Mouse (Mus musculus) MEL (cell line): Measurements from ENCODE around the gene Nfat5. TPM values are rescaled to one million over a fixed set of nuclear protein-coding genes. Genes with fewer than 3 reads are reported as not detected.

Source experiments
- DNase-seq: peaks from one replicate; pipeline ENCODE4 v3.0.0; 2011; ENCODE audit warnings: low read depth, low spot score
- H3K27ac ChIP-seq: 2 replicates; pipeline ENCODE4 v1.5.1; 2012; ENCODE audit warnings: low read depth, mild to moderate bottlenecking, control low read depth, low read length, moderate library complexity; ENCODE audit not compliant: control insufficient read depth
- H3K27me3 ChIP-seq, 2 experiments: fragments of 150-350 bp in 1 of 2; sonication (generic) in 1 of 2; 2 replicates each; pipeline ENCODE4 v1.6.1; 2012; ENCODE audit warnings: low read length in 2 of 2, mild to moderate bottlenecking in 2 of 2, improper control_type of control experiment in 1 of 2, moderate library complexity in 1 of 2; ENCODE audit not compliant: insufficient read depth in 2 of 2, control insufficient read depth in 1 of 2
- H3K36me3 ChIP-seq, 2 experiments: 2 replicates each; pipeline ENCODE4 v1.6.1; 2012 to 2014; ENCODE audit warnings: low read length in 2 of 2, improper control_type of control experiment in 1 of 2, inconsistent platforms in 1 of 2, mild to moderate bottlenecking in 1 of 2; ENCODE audit not compliant: insufficient read depth in 2 of 2, control insufficient read depth in 1 of 2
- H3K4me1 ChIP-seq, 2 experiments: fragments of 150-350 bp in 1 of 2; sonication (generic) in 1 of 2; 2 replicates each; pipeline ENCODE4 v1.6.1; 2012; ENCODE audit warnings: low read length in 2 of 2, improper control_type of control experiment in 1 of 2, mild to moderate bottlenecking in 1 of 2; ENCODE audit not compliant: insufficient read depth in 2 of 2, control insufficient read depth in 1 of 2
- H3K4me3 ChIP-seq, 2 experiments: fragments of 150-350 bp in 1 of 2; sonication (generic) in 1 of 2; 2 replicates each; pipeline ENCODE4 v1.5.1; 2012; ENCODE audit warnings: low read depth in 2 of 2, low read length in 2 of 2, mild to moderate bottlenecking in 2 of 2, moderate library complexity in 2 of 2, control low read depth in 1 of 2, improper control_type of control experiment in 1 of 2; ENCODE audit not compliant: control insufficient read depth in 1 of 2, insufficient read depth in 1 of 2
- H3K79me2 ChIP-seq: 2 replicates; pipeline ENCODE4 v1.6.1; 2012; ENCODE audit warnings: mild to moderate bottlenecking, low read length, moderate library complexity; ENCODE audit not compliant: control insufficient read depth, poor library complexity, insufficient read depth
- H3K9ac ChIP-seq: 2 replicates; pipeline ENCODE4 v1.6.1; 2012; ENCODE audit warnings: low read depth, mild to moderate bottlenecking, control low read depth, low read length, moderate library complexity; ENCODE audit not compliant: control insufficient read depth, poor library complexity, severe bottlenecking
- H3K9me3 ChIP-seq: fragments of 150-350 bp; sonication (generic); replicated peaks from 2 replicates; pipeline ENCODE4 v1.6.1; 2012; ENCODE audit warnings: mild to moderate bottlenecking, low read length, improper control_type of control experiment, moderate library complexity; ENCODE audit not compliant: insufficient read depth
- CHD1 ChIP-seq: IDR thresholded peaks from 2 replicates; pipeline ENCODE4 v1.6.1; 2012; ENCODE audit warnings: low read depth, mild to moderate bottlenecking, inconsistent platforms, low read length, improper control_type of control experiment
- CTCF ChIP-seq, 3 experiments: IDR thresholded peaks in 2 of 3; conservative IDR thresholded peaks in 1 of 3; 2 replicates each; pipeline ENCODE4 v1.5.1; 2011 to 2012; ENCODE audit warnings: low read length in 3 of 3, low read depth in 2 of 3, mild to moderate bottlenecking in 2 of 3, improper control_type of control experiment in 1 of 3, inconsistent platforms in 1 of 3, mixed read lengths in 1 of 3, moderate library complexity in 1 of 3; ENCODE audit not compliant: control insufficient read depth in 1 of 3, insufficient read depth in 1 of 3, poor library complexity in 1 of 3, severe bottlenecking in 1 of 3
- E2F4 ChIP-seq: IDR thresholded peaks from 2 replicates; pipeline ENCODE4 v1.6.1; 2011; ENCODE audit warnings: low read depth, low read length, improper control_type of control experiment, borderline replicate concordance
- EP300 ChIP-seq, 2 experiments: IDR thresholded peaks; 2 replicates each; pipeline ENCODE4 v1.6.1; 2011; ENCODE audit warnings: improper control_type of control experiment in 2 of 2, low read length in 2 of 2, low read depth in 1 of 2, mild to moderate bottlenecking in 1 of 2
- ETS1 ChIP-seq: IDR thresholded peaks from 2 replicates; pipeline ENCODE4 v1.6.1; 2012; ENCODE audit warnings: low read depth, mild to moderate bottlenecking, inconsistent platforms, low read length, improper control_type of control experiment, moderate library complexity
- GABPA ChIP-seq: IDR thresholded peaks from 2 replicates; pipeline ENCODE4 v1.6.1; 2012; ENCODE audit warnings: low read depth, mild to moderate bottlenecking, inconsistent platforms, low read length, improper control_type of control experiment, moderate library complexity
- GATA1 ChIP-seq: IDR thresholded peaks from 2 replicates; pipeline ENCODE4 v1.6.1; 2011; ENCODE audit warnings: low read depth, low read length, improper control_type of control experiment
- JUND ChIP-seq: IDR thresholded peaks from 2 replicates; pipeline ENCODE4 v1.6.1; 2011; ENCODE audit warnings: low read depth, mild to moderate bottlenecking, improper control_type of control experiment, low read length
- MAFK ChIP-seq: IDR thresholded peaks from 2 replicates; pipeline ENCODE4 v1.6.1; 2011; ENCODE audit warnings: low read depth, mild to moderate bottlenecking, low read length, improper control_type of control experiment, borderline replicate concordance
- MAX ChIP-seq: IDR thresholded peaks from 2 replicates; pipeline ENCODE4 v1.6.1; 2011; ENCODE audit warnings: low read length, improper control_type of control experiment
- MAZ ChIP-seq: IDR thresholded peaks from 2 replicates; pipeline ENCODE4 v1.6.1; 2012; ENCODE audit warnings: low read depth, mild to moderate bottlenecking, inconsistent platforms, low read length, improper control_type of control experiment
- MXI1 ChIP-seq: IDR thresholded peaks from 2 replicates; pipeline ENCODE4 v1.6.1; 2011; ENCODE audit warnings: mild to moderate bottlenecking, low read depth, low read length, improper control_type of control experiment
- NELFE ChIP-seq: IDR thresholded peaks from 2 replicates; pipeline ENCODE4 v1.6.1; 2011; ENCODE audit warnings: low read depth, low read length, improper control_type of control experiment
- POLR2AphosphoS2 ChIP-seq: IDR thresholded peaks from 2 replicates; pipeline ENCODE4 v1.6.1; 2011; ENCODE audit warnings: low read length, improper control_type of control experiment
- RAD21 ChIP-seq: IDR thresholded peaks from 2 replicates; pipeline ENCODE4 v1.6.1; 2011; ENCODE audit warnings: mild to moderate bottlenecking, low read depth, low read length, improper control_type of control experiment
- SIN3A ChIP-seq: IDR thresholded peaks from 2 replicates; pipeline ENCODE4 v1.6.1; 2012; ENCODE audit warnings: low read length, improper control_type of control experiment, inconsistent platforms
- SMC3 ChIP-seq: IDR thresholded peaks from 2 replicates; pipeline ENCODE4 v1.6.1; 2011; ENCODE audit warnings: low read depth, low read length, improper control_type of control experiment
- TAL1 ChIP-seq: IDR thresholded peaks from 2 replicates; pipeline ENCODE4 v1.6.1; 2012; ENCODE audit warnings: mild to moderate bottlenecking, inconsistent platforms, low read length, moderate library complexity, mixed read lengths
- TBP ChIP-seq: IDR thresholded peaks from 2 replicates; pipeline ENCODE4 v1.8.0; 2011; ENCODE audit warnings: low read depth, low read length, improper control_type of control experiment
- UBTF ChIP-seq: IDR thresholded peaks from 2 replicates; pipeline ENCODE4 v1.6.1; 2012; ENCODE audit warnings: low read depth, mild to moderate bottlenecking, inconsistent platforms, low read length, improper control_type of control experiment, moderate library complexity, borderline replicate concordance; ENCODE audit not compliant: insufficient read depth
- USF2 ChIP-seq, 2 experiments: IDR thresholded peaks; 2 replicates each; pipeline ENCODE4 v1.6.1; 2011 to 2012; ENCODE audit warnings: improper control_type of control experiment in 2 of 2, low read length in 2 of 2, borderline replicate concordance in 1 of 2, inconsistent platforms in 1 of 2, low read depth in 1 of 2, mild to moderate bottlenecking in 1 of 2; ENCODE audit not compliant: insufficient read depth in 1 of 2
- ZKSCAN1 ChIP-seq: IDR thresholded peaks from 2 replicates; pipeline ENCODE4 v1.6.1; 2012; ENCODE audit warnings: low read depth, mild to moderate bottlenecking, inconsistent platforms, low read length, improper control_type of control experiment, moderate library complexity
- ZNF384 ChIP-seq: IDR thresholded peaks from 2 replicates; pipeline ENCODE4 v1.6.1; 2012; ENCODE audit warnings: low read depth, mild to moderate bottlenecking, inconsistent platforms, low read length, improper control_type of control experiment
- polyA plus RNA-seq, 2 experiments: library from polyadenylated mRNA; stranded (reverse) in 1 of 2; unstranded in 1 of 2; fragments of >175 nt in 1 of 2; fragments of >200 nt in 1 of 2; gene quantifications; 2 replicates each; pipeline versions ENCODE4 v1.2.1 to v1.2.4; 2012; ENCODE audit warnings: low replicate concordance in 2 of 2, low read depth in 1 of 2; ENCODE audit not compliant: insufficient read length in 2 of 2, insufficient read depth in 1 of 2, missing spikeins in 1 of 2
- total RNA-seq: library from RNA; depleted of rRNA; stranded (reverse); fragments of 300-350 nt; gene quantifications from 2 replicates; pipeline ENCODE4 v1.2.3, GENCODE M21; 2012

Nfat5 gene
- total and polyA plus RNA-seq, 3 experiments, result 4.2 to 11.3 TPM; not detected in 1

- H3K9me3 ChIP-seq, result no peaks in the 10 kb centered on the region
- no peak overlapping the region for H3K27ac ChIP-seq
- no peak for DNase-seq
- peaks cover 9 to 19% of the 10 kb centered on the region in 2 experiments for H3K4me1 ChIP-seq
- H3K36me3 ChIP-seq, result peaks cover 0 to 12% of the 10 kb centered on the region in 2 experiments; a peak in 2 of 4 replicates
- no peak overlapping the region for H3K9ac ChIP-seq
- no peaks in the 10 kb centered on the region; the same call in 1 of the 2 replicates for H3K79me2 ChIP-seq
- H3K4me3 ChIP-seq, result no peak overlapping the region
- no peak for TF ChIP-seq EP300 (IDR thresholded peaks at IDR 0.05; ENCODE audit: low read depth in 1 of 2, low read length in 2 of 2)
- TF ChIP-seq ZNF384, result no peak
- TF ChIP-seq USF2 (IDR thresholded peaks at IDR 0.05; ENCODE audit: borderline replicate concordance in 1 of 2, insufficient read depth in 1 of 2, low read depth in 1 of 2, low read length in 2 of 2), result no peak
- TF ChIP-seq E2F4, result no peak
- H3K27me3 ChIP-seq, result no peaks in the 10 kb centered on the region
These were observed 106.2 kb downstream of the Nfat5 start for GRCm38 (mm10) chr8:107399495-107399894.

- Histone ChIP-seq H3K9me3 (no peaks in the 10 kb centered on the region), H3K4me1 (peaks cover 14 to 25% of the 10 kb centered on the region in 2 experiments)
- TF ChIP-seq E2F4, result no peak
- TF ChIP-seq ETS1, result no peak
- no peak for TF ChIP-seq POLR2AphosphoS2
- TF ChIP-seq SIN3A, result no peak
- TF ChIP-seq, all 39 proteins: peak for 0
- peak; percentile 31 for DNase-seq
- H3K36me3 ChIP-seq, result peaks cover 0 to 23% of the 10 kb centered on the region in 2 experiments; a peak in 2 of 4 replicates
- H3K9ac ChIP-seq, result peak overlapping the region; percentile 66; the same call in 1 of the 2 replicates
- H3K4me3 ChIP-seq, result peak overlapping the region; percentile 39 to 55
- no peak overlapping the region for H3K27ac ChIP-seq
- H3K79me2 ChIP-seq, result no peaks in the 10 kb centered on the region; the same call in 1 of the 2 replicates
- no peaks in the 10 kb centered on the region for H3K27me3 ChIP-seq
These were observed 108.6 kb downstream of the Nfat5 start for GRCm38 (mm10) chr8:107401866-107402265.

DNA sequence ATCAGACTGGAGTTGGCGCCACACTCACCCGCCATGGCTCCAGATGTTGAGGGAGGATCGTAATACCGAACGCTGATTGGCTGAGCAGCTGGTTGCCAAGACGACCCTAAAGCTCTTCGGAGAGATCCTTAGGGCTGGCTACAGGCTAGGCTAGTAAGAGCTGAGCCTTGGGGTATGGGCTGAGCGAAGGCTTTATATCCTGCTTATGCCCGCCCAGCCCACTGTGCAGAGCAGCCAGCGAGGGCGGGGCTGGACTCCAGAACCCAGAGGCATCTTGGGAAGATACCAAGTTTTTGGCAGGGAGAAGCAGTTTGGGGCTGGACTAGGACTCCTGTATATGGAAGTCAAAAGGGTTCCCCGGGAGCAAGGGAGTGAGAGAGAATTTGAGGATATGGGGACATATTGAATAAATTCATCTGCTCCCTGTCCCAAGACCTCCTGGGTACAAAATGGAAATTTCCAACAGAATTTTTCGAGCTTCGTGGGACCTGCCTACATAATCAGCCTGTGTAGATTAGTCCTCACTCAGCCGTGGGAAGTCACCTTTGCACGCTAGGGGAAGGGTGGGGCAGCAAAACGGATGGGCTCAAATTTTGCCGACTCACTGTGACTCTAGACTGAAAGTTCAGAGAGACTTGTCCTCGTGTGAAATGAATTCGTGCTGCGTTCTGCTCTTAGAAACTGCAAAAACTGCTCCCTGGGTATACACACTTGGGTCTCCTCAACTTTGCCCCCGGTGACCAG, 109.9 kb downstream of the Nfat5 start, which contains the start of gene Nqo1:
Nqo1 (minus strand) TSS at position 169 of the 744 bp plus-strand sequence.
- no peaks in the 10 kb centered on the region for H3K9me3 ChIP-seq
- H3K27me3 ChIP-seq, result no peaks in the 10 kb centered on the region
- peak within 1 kb of the TSS; percentile 39 to 55 for H3K4me3 ChIP-seq
- peaks cover 14 to 25% of the 10 kb centered on the region in 2 experiments for H3K4me1 ChIP-seq
- H3K9ac ChIP-seq, result peak within 1 kb of the TSS; percentile 66
- peak within 1 kb of the TSS; percentile 85 for H3K27ac ChIP-seq
- peak; percentile 98 for DNase-seq
- H3K36me3 ChIP-seq, result peaks cover 0 to 23% of the 10 kb centered on the region in 2 experiments; a peak in 2 of 4 replicates
- no peaks in the 10 kb centered on the region; the same call in 1 of the 2 replicates for H3K79me2 ChIP-seq
- peak; percentile 98 for TF ChIP-seq CHD1
- TF ChIP-seq E2F4, result no peak
- TF ChIP-seq MAX, result peak; percentile 78; the same call in 1 of the 2 replicates
- peak; percentile 75; the same call in 1 of the 2 replicates for TF ChIP-seq MAFK
- TF ChIP-seq GABPA, result peak; percentile 99
- peak; percentile 66 for TF ChIP-seq MAZ
- TF ChIP-seq GATA1, result peak; percentile 48; the same call in 1 of the 2 replicates
- TF ChIP-seq ZNF384, result no peak
- TF ChIP-seq RAD21, result no peak
- TF ChIP-seq SMC3, result no peak
- TF ChIP-seq SIN3A, result peak; percentile 82
- no peak for TF ChIP-seq CTCF (IDR thresholded peaks at IDR 0.05 in 2 of 3, conservative IDR thresholded peaks at IDR 0.05 in 1 of 3; ENCODE audit: control insufficient read depth in 1 of 3, insufficient read depth in 1 of 3, low read depth in 2 of 3, low read length in 3 of 3, poor library complexity in 1 of 3, severe bottlenecking in 1 of 3)
- TF ChIP-seq TAL1, result no peak
- TF ChIP-seq TBP, result peak; percentile 88
- no peak for TF ChIP-seq ZKSCAN1
- TF ChIP-seq UBTF, result no peak
- TF ChIP-seq ETS1, result peak; percentile 81
- TF ChIP-seq NELFE, result peak; percentile 75
- peak; percentile 79 for TF ChIP-seq MXI1
- TF ChIP-seq JUND, result no peak
